Mouse (Mus musculus): Measurements from ENCODE around the gene Map3k7cl.

Map3k7cl gene

DNA sequence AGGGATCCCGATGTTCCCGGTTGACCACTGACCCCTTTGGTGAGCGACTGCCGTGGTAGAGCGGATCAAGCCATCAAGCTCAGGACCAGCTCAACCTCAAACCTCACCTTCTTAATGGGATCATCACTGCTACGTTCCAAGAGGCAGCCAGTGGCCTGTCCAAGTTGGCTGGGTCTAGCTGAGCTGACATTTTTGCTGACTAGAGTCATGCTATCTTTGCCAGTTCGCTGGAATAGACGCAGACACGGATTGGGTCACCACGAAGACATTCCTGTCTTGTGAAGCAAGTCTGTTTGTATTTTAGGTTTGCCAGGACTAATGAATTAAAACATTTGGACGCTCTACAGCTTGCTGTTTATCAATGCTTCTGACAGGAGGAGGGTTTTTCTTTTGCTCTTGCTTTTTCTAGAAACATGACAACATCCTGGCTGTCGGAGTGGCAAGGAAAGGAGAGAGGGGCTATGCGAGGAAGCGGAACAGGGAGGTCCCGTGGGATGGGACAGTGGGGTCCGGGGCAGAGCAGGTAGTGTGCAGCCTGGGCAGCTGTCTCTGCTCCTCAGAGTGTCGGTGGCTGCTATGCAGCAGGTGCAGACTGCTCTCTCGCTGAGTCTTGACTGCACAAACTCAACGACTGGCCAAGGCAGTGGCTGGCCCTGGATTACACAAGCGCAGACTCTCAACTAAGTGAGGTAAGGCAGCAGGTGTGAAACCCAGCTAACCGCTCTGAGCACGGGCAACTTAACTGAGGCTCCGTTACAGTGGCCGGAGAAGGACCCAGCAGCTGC lies at the start of gene Map3k7cl:
Map3k7cl (plus strand) TSS at position 424 of the 785 bp plus-strand sequence.
- DNase-seq (ENCODE audit: low spot score), result peak; percentile 20

DNA sequence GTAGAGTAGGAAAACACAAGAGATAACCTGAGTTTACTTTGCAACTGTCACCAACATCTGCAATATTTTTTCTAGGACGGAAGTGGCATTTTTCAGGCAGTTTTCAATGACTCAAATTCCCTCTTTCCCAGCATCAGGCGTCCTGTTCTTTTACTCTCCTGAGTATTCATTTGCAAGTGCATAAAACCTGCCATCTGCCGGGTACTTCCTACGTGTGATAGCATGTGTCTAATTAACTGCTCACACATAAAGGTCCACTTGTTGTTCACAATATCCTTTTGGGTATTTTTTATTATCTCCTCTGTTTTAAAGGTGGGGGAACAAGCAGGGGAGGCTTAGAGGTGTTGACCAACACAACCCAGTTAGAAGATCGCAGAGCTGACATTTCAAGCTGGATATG lies 41.4 kb upstream of the Map3k7cl start:
- no peak for DNase-seq (ENCODE audit: low spot score)

DNA sequence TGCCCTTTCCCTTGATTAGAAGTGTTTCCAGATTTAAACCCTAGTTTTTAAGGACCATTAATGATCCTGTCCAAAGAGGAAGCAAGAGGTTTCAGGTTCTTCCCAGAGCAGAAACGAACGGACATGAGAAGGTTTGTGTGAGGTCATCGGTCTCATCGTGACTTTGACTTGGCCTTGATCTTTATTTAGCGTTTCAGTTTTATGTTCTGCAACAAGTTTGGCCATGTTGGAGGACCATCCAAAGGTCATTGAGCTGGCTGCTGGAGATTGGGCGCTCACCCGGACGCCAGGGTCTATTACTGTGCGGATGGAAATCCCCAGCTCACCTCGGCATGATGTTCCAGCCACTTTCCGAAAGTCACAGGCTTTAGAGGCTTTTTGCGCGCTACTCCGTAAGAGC lies 40.8 kb upstream of the Map3k7cl start:
- no peak for DNase-seq (ENCODE audit: low spot score)

DNA sequence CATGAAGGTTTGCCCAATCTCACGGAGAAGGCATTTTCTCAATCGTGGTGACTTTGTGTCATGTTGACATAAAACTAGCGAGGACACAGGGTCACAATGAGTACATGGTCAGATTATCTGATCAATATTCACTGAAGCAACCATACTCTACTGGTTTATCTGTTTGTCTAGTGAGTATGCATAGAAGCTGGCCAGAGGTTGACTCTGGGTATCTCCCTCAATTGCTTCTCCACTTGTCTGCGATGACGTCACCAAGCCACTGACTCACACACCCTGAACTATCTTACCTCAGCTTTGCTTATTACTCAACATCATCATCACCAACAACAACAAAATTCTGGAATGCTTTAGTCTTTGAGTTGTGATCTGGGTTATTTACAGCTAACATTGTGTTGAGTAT lies 28.9 kb upstream of the Map3k7cl start:
- no peak for DNase-seq (ENCODE audit: low spot score)

- DNase-seq (ENCODE audit: low spot score), result no peak
Measured at GRCm38 (mm10) chr16:87527553-87528249, 25.4 kb upstream of the Map3k7cl start.

DNA sequence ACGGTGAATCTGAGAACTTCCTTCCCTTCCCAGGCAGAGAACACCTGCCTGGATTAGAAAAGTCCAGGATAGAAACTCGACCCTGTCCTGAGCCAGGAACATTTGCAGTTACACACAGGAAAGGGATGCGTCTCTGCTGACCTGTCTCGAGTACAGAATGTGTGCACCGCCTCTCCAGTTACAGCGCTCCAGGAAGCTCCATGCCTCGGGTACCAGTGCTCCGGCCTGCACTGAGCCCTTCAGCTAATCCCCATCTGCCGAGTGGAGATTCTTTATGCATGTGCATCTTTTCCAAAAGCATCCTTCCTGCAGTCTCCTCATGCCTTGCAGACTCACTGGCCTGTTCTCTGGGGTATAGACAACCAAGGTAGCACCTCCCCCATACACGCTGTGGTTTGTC lies 24.4 kb upstream of the Map3k7cl start:
- no peak for DNase-seq (ENCODE audit: low spot score)

- DNase-seq (ENCODE audit: low spot score), result no peak
Measured at GRCm38 (mm10) chr16:87548348-87548747, 4.8 kb upstream of the Map3k7cl start.

- no peak for DNase-seq (ENCODE audit: low spot score)
Measured at GRCm38 (mm10) chr16:87556320-87556719, 3.2 kb downstream of the Map3k7cl start.

DNA sequence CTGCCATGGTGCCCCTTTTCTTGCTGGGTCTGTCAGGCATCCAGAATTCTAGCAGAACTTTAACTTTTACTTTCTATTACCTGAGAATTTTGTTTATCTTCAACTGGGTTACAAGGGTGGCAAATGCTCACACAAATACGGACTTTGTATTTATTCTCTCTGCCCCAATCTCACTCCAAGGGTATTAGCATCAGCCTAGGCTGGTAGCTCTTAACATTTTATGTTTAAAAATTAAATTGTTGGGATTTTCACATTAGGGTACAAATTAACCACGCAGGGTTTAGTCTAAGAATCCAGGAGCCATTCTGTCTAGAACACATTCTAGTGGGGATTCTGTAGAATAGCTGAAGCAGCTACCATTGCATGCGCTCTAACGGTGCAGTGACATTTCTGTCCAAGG lies 8.4 kb downstream of the Map3k7cl start:
- DNase-seq (ENCODE audit: low spot score), result no peak

- DNase-seq (ENCODE audit: low spot score), result no peak
Measured at GRCm38 (mm10) chr16:87563524-87563923, 10.4 kb downstream of the Map3k7cl start.

DNA sequence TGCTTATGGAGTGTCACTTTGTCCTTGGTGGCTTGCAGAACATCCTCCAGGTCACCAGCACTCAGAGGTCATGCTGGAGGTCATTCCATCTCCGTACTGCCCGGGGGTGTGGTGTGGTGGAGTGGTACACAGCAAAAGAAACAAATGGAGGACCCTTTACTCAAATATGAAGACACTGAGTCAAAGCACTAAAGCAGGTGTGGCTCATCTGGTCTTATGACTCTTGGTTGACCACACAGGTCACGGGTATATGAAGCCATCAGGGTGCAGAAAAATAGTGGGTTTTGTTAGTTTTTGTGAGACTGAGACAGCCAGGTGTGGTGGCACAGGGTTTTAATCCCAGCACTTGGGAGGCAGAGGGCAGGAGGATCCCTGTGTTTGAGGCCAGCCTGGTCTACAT lies 11.4 kb downstream of the Map3k7cl start:
- DNase-seq (ENCODE audit: low spot score), result no peak

- no peak for DNase-seq (ENCODE audit: low spot score)
Measured at GRCm38 (mm10) chr16:87567572-87567971, 14.4 kb downstream of the Map3k7cl start.

- no peak for DNase-seq (ENCODE audit: low spot score)
Measured at GRCm38 (mm10) chr16:87568241-87568640, 15.1 kb downstream of the Map3k7cl start.

DNA sequence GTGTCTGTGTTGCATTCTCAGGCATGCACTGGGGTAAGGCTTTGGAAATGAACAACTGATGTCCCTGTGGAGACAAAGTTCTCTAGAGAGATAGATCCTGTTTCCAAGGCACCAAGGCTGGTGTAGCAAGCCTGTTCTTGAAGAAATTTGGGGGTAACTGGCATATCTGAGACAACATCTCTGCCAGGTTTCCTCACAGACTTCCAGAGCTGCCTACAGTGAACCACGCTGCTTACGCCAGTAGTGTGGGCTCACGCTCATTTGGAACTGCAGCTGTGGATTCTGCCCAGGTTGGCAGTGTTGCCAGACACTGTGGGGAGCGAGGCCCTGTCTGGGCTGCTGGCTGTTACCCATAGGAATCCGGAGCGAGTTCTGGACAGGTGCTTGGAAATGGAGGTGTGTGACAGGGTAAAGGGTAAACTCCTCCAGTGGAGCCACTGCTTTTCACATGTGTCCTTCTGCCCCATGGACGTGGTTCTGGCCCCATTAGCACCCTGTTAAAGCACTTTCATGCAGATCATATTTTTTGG lies 16.5 kb downstream of the Map3k7cl start:
- no peak for DNase-seq (ENCODE audit: low spot score)

DNA sequence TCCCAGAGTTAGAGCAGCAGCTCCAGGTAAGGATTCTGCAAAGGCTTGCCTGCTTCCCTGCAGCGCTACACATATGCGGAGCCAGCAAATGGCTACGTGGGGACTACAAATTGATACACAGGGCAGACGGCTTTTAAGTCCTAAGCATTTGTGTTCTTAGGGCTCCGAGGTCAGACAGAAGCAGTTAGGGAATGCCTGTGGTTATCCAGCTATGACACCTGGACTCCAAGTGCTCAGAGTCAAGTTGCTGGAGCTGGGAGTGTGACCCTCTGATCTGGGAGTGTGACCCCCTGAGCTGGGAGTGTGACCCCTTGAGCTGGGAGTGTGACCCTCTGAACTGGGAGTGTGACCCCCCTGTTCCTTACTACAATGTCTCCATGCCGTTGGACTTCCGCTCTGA lies 17.2 kb downstream of the Map3k7cl start:
- no peak for DNase-seq (ENCODE audit: low spot score)

- DNase-seq (ENCODE audit: low spot score), result no peak
Measured at GRCm38 (mm10) chr16:87573409-87573808, 20.3 kb downstream of the Map3k7cl start.

DNA sequence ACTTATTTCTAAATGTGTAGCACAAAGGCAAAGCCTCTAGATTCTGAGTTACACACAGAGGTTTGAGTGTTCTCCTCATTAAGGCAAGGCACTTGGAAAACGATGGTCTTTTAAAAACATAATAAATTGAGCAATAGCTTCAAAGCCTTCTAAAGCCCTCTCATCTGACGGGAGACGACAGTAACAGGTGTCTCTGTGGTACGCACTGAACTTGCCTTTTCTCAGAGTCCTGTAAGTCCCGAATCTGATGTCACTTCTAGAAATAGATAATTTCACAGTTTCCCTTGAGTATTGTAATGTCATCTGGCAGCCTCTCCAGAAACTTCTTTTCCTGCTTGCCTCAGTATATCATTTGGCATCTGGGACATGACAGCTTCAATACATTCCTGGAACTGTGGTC lies 21.0 kb downstream of the Map3k7cl start:
- DNase-seq (ENCODE audit: low spot score), result no peak

GRCm38 (mm10) chr16:87575600-87575999 lies 22.5 kb downstream of the Map3k7cl start:
- DNase-seq (ENCODE audit: low spot score), result no peak

DNA sequence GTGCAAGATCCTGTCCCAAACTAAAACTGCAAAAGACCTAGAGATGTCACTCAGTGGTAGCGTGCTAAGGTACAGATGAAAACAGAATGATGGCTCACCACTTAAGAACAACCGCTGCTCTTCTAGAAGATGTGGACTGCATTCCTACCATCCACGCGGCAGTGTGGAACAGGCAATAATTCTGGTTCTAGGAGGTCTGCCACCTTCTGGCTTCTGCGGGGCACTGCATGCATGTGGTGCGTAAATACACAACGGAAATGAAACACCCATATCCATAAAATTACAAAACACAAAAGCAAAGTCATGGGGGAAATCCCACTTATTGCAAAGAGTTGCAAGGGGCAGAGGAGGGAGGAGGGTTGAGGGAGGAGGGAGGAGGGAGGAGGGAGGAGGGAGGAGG lies 25.8 kb downstream of the Map3k7cl start:
- DNase-seq (ENCODE audit: low spot score), result no peak

GRCm38 (mm10) chr16:87579462-87579861 lies 26.3 kb downstream of the Map3k7cl start:
- DNase-seq (ENCODE audit: low spot score), result no peak

- no peak for DNase-seq (ENCODE audit: low spot score)
Measured at GRCm38 (mm10) chr16:87582776-87583175, 29.6 kb downstream of the Map3k7cl start.

- DNase-seq (ENCODE audit: low spot score), result no peak
Measured at GRCm38 (mm10) chr16:87584618-87585017, 31.5 kb downstream of the Map3k7cl start.

GRCm38 (mm10) chr16:87585548-87586262 lies 32.6 kb downstream of the Map3k7cl start:
- no peak for DNase-seq (ENCODE audit: low spot score)
